Mouse (Mus musculus) MEL (cell line): Measurements from ENCODE around the gene Podxl.

Experiments
- CTCF ChIP-seq, 3 experiments: IDR thresholded peaks in 2 of 3; conservative IDR thresholded peaks in 1 of 3; 2 replicates each; pipeline ENCODE4 v1.5.1; 2011 to 2012; ENCODE audit warnings: low read length in 3 of 3, low read depth in 2 of 3, mild to moderate bottlenecking in 2 of 3, improper control_type of control experiment in 1 of 3, inconsistent platforms in 1 of 3, mixed read lengths in 1 of 3, moderate library complexity in 1 of 3; ENCODE audit not compliant: control insufficient read depth in 1 of 3, insufficient read depth in 1 of 3, poor library complexity in 1 of 3, severe bottlenecking in 1 of 3
- E2F4 ChIP-seq: IDR thresholded peaks from 2 replicates; pipeline ENCODE4 v1.6.1; 2011; ENCODE audit warnings: low read depth, low read length, improper control_type of control experiment, borderline replicate concordance
- ETS1 ChIP-seq: IDR thresholded peaks from 2 replicates; pipeline ENCODE4 v1.6.1; 2012; ENCODE audit warnings: low read depth, mild to moderate bottlenecking, inconsistent platforms, low read length, improper control_type of control experiment, moderate library complexity
- GATA1 ChIP-seq: IDR thresholded peaks from 2 replicates; pipeline ENCODE4 v1.6.1; 2011; ENCODE audit warnings: low read depth, low read length, improper control_type of control experiment
- JUND ChIP-seq: IDR thresholded peaks from 2 replicates; pipeline ENCODE4 v1.6.1; 2011; ENCODE audit warnings: low read depth, mild to moderate bottlenecking, improper control_type of control experiment, low read length
- MAX ChIP-seq: IDR thresholded peaks from 2 replicates; pipeline ENCODE4 v1.6.1; 2011; ENCODE audit warnings: low read length, improper control_type of control experiment
- POLR2A ChIP-seq, 2 experiments: IDR thresholded peaks; 2 replicates each; pipeline ENCODE4 v1.6.1; 2011 to 2012; ENCODE audit warnings: low read length in 2 of 2, mild to moderate bottlenecking in 2 of 2, control low read depth in 1 of 2, improper control_type of control experiment in 1 of 2, low read depth in 1 of 2, moderate library complexity in 1 of 2; ENCODE audit not compliant: control insufficient read depth in 1 of 2, insufficient read depth in 1 of 2, poor library complexity in 1 of 2
- POLR2AphosphoS2 ChIP-seq: IDR thresholded peaks from 2 replicates; pipeline ENCODE4 v1.6.1; 2011; ENCODE audit warnings: low read length, improper control_type of control experiment
- POLR2AphosphoS5 ChIP-seq: IDR thresholded peaks from 2 replicates; pipeline ENCODE4 v1.6.1; 2012; ENCODE audit warnings: low read depth, borderline replicate concordance, mild to moderate bottlenecking, inconsistent platforms, low read length, moderate library complexity, mixed read lengths
- TAL1 ChIP-seq: IDR thresholded peaks from 2 replicates; pipeline ENCODE4 v1.6.1; 2012; ENCODE audit warnings: mild to moderate bottlenecking, inconsistent platforms, low read length, moderate library complexity, mixed read lengths
- TCF12 ChIP-seq: IDR thresholded peaks from 2 replicates; pipeline ENCODE4 v1.6.1; 2014; ENCODE audit warnings: low read depth, mild to moderate bottlenecking, inconsistent platforms, low read length, improper control_type of control experiment, moderate library complexity

- TF ChIP-seq TCF12 (no peak), MAX (no peak), POLR2AphosphoS2 (no peak), ETS1 (no peak), POLR2AphosphoS5 (no peak), CTCF (IDR thresholded peaks at IDR 0.05 in 2 of 3, conservative IDR thresholded peaks at IDR 0.05 in 1 of 3; ENCODE audit: control insufficient read depth in 1 of 3, insufficient read depth in 1 of 3, low read depth in 2 of 3, low read length in 3 of 3, poor library complexity in 1 of 3, severe bottlenecking in 1 of 3) (no peak), TAL1 (no peak), GATA1 (no peak), E2F4 (no peak), POLR2A (IDR thresholded peaks at IDR 0.05; ENCODE audit: control insufficient read depth in 1 of 2, insufficient read depth in 1 of 2, low read depth in 1 of 2, low read length in 2 of 2, poor library complexity in 1 of 2) (no peak), JUND (no peak)
These were observed 7.7 kb upstream of the Podxl start for GRCm38 (mm10) chr6:31571459-31571858.
